Mouse (Mus musculus) thymus, postnatal 25 days (tissue): Measurements from ENCODE around the gene Syt9.

Source experiments
- DNase-seq: peaks from one replicate; pipeline ENCODE4 v3.0.0; 2022

The Syt9 gene

DNA sequence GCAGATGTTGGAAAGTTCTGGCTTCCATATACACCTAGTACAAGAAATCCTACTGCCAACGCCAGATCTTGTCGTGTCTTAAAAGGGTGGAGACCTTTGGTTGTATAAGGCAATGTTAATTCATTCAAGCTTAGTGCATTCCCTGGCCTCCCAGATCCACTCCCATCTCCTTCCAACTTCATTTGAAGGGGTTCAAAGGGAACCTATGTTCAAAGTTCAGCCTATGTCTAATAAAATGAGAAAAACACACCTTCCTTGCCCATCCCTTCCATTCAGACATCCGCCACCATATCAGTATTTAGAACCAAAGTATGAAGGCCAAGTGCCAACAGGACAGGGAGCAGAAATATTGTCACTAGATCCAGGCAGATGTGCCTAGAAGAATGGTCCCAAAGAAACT lies 177.3 kb downstream of the Syt9 start:
- no peak for DNase-seq

DNA sequence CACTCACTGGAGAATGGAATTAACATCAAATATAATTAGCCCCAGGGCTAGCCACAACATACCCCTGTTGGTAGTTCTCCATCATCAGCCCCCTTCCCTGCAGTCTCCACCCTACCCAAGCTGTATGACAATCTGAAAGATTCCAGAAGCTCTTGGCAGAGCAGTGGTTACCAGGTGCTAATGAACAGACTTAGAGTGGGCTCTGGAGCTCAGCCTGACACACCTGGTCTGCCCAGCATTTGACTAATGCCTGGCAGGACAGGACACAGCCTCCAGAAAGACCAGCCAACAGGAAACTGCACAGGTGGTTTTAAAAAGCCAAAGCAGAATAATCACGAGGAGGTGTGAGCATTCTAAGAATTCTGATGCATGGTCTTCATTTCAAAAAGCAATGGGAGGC lies 182.9 kb downstream of the Syt9 start:
- DNase-seq, result no peak

DNA sequence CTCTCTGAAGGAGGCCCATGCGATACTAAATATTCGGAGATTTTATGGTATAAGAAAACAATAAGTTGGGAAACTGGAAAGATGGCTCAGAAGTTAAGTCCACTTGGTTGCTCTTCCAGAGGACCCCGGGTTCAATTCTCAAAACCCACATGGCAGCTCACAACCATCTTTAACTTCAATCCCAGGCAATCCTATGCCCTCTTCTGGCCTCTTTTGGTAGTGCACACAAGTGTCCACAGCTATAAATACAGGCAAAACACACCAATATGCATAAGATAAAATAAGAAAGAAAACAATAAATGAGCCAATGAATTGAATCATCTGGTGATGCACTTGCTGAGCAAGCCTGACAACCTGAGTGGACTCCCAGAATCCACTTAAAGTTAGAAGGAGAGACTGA lies 185.4 kb downstream of the Syt9 start:
- DNase-seq, result peak; percentile 13

DNA sequence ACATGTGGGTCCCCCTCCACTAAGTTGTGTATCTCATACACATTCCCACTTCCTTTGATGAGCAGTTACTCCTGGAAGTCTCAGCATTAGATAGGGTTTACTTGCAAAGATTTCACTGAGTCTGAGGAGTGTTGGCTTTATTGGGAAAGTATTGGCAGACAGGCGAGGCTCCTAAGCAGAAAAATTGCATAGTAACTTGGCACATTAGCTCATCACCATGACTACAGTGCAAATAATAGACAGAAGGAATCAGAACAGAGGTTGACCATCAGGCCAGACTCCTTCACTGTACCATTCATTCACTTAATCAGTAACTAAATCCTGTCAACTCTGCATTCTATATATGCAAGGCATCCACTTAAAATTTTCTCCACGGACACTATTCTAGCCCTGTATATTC lies 190.1 kb downstream of the Syt9 start:
- DNase-seq, result no peak

DNA sequence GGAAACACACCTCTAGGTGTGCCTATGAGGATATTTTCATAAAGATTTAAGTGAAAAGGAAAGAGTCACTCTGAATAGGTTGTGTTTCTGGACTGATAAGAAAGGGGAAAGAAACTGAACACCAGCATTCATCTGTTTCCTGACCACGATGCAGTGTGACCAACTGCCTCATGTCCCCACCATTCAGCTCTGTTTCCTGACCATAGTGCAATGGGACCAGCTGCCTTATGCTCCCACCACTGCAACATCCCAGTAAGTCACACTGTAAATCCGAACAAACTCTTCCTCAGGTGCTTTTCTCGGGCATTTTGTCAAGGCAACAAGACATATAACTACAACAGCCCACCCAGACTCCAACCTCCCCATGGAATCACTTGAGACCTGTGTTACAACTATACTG lies 191.1 kb downstream of the Syt9 start:
- no peak for DNase-seq

DNA sequence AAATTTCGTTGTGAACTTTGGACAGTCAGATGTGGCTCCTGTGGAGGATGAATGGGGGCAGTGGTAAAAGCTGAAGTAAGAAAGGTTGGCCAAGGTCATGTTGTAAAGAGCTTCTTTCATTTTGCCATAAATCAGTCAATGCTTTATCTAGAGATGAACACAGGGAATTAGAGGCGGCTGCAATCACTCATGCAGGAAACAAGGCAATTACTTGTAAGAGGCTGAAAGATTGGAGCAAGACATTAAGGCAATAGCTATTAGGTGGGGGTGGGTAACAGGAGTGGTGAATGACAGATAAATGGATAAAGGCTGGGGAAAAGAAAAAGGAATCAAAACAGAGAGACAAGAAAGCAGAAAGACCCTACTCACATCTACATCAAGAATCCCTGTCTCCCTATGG lies 193.2 kb downstream of the Syt9 start:
- DNase-seq, result no peak

DNA sequence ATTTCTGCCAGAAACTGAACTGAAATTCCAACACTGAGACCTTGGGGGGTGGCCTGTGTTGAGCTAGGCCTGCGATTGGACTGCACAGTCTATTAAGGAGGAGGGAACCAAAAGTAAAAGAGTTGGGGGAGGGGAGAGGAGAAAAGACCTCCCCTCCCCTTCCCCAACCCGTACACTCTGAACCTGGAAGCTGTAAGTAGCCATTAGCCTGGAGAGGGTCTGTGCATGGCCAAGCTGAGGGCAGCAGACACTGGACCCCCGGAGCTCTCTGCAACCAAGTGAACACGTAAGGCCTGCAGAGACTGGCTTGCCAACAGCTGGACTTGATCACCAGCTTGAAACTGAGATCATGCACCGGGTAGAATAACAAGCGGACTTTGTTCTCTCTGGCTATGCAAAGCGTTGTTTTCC lies 196.7 kb downstream of the Syt9 start, which contains the start of gene Olfml1:
Gene Olfml1, plus strand, starts transcription at position 186 of the 411 bp plus-strand sequence.
- DNase-seq, result no peak

DNA sequence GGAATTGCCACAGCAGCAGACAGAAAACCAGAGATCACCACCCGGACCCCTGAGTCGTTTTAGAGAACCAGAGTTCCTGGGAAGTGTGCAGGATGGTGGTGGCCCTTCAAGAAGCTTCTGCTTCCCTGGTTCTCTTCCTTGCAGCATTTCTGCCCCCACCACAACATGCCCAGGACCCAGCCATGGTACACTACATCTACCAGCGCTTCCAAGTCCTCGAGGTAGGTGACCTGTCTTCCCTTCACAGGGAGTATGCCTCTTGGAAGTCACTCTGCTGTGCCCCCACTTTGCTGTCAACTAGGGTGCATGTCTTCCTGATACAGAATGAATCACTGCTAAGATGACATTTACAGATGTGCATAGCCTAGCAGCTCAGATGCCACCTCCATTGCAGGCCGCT lies 197.1 kb downstream of the Syt9 start:
- no peak for DNase-seq

DNA sequence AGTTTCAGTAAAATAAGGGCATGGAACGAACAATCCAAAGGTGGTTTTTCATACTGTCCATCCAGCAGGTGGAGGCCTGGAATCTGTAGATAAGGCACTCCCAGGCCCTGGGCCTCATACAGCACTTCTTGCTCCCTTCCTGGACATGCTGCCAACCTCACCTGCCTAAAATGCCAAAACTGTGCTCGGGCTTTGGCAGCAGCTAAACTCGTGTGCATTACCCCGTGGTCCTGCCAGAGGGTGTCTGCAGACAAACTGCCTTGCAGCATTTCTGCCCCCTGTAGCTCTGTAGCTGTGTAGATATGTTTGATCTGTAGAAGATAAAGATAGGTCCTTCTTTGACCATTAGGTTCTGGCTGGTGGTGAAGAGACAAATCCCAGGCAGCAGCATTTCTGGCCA lies 198.4 kb downstream of the Syt9 start:
- DNase-seq, result no peak

DNA sequence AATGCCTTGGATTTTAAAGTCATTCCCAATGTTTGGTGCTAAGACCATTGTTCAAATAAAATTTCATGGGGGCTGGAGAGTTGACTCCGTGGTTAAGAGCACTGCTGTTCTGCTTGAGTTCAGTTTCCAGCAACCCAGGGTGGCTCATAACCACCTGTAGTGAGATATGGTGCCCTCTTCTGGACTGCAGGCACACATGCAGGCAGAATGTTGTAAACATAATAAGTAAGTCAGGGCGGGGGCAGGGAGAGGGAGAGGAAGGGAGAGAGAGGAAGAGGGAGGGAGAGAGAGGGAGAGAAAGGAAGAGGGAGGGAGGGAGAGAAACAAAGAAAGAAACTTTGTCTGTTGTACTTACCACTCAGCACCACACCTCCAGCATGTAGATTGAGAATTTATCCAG lies 203.3 kb downstream of the Syt9 start:
- no peak for DNase-seq

DNA sequence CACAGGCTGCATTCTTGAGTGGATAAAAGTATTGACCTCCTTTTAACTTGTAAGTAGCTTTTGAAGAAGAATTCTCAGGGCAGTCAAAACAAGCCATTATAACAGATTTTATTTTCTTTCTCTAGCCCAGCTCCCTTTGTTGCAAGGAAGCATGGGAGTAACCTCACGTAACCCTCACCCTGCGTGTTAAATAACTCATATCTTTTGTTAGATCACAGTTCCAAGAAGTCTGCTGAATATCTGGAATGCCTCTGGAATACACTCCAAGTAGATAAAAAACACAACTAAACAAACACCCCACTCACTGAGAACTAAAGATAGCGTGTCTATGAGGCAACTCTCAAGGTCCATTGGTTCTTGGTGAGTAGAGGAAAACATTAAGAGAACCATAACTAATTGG lies 203.7 kb downstream of the Syt9 start:
- no peak for DNase-seq

DNA sequence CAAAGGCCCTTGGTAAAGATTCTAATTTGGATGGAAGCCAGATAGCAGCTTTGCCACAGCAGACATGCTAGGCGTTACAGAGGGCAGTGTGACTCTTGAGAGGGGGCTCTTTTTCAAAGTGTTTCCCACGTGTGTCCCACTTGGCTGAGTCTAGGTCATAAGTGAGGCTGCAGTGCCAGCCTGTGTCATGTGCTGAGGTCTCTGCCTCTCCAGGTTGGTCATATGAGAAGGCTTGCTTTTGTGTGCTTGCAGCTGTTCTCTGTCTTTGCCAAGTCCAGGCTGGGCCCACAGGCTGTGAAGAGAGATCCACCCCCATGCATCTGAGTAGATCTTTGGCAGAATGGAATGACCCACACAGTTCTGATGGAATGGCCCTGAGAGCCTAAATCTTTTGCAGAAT lies 222.1 kb downstream of the Syt9 start:
- no peak for DNase-seq

DNA sequence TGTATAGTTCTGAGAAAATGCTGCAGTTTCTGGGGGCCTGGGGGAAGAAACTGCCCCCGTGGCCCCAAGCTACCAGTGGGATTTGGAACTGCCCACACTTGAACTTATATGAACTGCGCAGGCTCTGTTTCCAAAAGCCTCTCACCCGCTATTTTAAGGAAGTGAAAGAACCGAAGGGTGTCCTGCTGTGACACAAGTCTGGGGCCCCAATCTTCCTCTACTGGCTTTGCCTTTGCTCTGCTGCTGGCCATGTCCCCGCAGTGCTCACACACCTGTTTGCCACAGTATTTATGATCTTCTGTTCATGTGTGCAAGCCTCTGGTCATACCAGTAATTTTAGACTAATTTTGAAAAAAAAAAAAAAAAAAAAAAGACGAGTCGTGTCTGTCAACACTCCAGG lies 223.4 kb downstream of the Syt9 start:
- DNase-seq, result no peak

DNA sequence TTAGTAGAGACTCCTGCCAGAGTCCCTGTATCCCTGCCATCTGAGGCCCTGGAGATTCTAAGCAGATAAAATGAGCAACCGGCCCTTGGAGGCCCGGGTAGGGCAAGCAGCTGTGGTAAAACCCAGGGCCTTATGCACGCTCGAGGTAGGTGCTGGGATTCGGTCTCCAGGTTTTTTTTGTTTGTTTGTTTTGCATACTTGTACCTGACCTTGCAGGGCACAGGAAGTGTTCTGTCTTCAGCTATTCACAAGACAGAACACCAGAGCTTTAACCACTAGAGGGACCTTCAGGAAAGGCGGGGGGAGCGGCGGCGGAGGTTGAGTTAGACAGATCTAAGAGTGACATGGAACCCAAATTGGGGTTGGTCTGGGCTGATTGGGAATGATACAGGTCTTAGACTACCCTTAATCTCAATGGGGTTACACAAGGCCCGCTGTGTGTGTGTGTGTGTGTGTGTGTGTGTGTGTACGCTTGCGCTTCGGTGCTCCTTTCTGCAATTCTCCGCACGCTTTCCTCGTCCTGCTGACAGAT lies 223.9 kb downstream of the Syt9 start:
- peak; percentile 28 for DNase-seq

DNA sequence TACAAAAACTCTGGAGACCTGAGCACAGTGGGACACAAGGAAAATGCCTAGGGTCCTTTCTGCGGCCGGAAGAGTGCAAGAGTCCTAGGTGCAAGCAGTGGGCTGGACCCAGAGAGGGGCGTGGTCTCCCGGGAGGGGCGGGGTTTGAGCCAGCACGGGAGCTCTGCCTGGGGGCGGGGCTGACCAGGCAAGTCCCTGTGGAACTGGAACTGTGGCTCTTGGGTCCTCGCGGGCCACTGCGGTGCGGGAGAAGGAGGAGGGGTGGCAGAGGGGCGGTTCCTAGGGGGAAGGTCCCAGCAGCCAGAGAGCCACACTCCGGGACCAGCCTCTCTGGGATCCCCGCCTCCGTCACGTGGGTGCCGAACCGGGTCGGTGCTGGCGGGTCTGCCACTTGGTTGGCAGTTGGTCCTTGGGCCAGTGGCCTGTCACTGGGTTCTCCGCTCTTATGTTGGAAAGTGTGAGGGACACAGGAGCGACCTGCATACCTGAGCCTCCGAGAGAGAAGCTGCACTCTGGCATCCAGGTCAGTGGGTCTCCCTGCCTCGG lies 224.4 kb downstream of the Syt9 start, which contains the start of gene Ppfibp2:
Gene Ppfibp2, plus strand, starts transcription at position 351 of the 546 bp plus-strand sequence.
- DNase-seq, result peak; percentile 80

DNA sequence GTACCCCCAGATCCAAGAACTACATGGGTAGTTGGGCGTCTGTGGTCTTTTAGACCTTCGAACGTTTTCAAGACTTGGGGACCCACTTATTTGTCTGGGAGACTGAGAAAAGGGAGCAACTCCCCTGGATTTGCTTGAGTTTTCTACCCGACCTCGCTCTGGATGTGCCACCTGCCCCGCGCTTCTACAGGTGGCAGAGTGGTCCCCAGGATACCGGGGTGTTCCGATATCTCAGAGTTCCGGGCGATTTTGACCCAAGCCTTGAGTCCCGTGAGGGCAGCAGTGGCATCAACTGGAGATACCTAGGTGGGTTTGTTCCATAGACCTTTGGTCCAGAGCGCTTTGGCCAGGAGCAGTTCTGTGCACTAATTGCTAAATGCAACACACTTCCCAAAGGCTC lies 224.9 kb downstream of the Syt9 start:
- DNase-seq, result no peak

DNA sequence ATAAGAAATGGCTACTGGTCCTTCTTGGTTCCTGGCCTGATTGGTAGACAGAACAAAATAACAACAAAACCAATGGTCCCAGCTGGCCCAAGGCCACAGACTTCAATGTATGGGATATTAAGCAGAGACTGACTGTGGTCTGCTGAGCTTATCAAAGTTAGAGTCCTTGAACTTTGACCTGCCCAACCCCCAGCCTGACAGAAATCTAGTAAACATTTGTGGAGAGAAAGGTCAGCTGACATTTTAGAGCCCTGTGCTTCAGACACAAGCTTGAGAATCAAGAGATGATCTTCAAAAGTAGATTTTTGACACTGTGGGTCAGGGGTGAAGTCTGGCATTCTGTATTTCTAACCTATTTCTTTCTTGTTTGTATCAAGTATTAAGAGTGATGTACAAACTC lies 226.2 kb downstream of the Syt9 start:
- DNase-seq, result no peak

DNA sequence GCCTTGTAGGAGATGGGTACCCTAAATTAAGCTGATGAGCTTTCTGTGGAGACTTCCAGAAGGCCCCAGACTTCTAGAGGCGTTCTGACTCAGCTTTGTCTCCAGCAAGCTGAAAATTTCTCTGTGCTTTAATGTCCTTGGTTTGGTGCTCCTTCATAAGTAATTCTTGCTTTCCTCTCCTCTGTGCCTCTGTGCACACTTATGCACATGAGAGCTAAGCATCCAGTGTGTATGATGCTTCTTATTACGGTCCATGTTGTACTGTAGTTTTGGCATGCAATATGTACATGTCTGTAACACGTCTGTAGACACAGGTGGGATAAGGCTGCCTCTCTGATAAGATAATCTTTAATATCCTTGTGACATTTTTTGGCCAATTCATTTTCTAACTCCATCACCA lies 227.4 kb downstream of the Syt9 start:
- no peak for DNase-seq
